Mouse (Mus musculus) stomach, postnatal 0 days (tissue): ENCODE results near the gene Eefsec. TPM values are rescaled to one million over a fixed set of nuclear protein-coding genes. Genes with fewer than 3 reads are reported as not detected.

Experiments
- ATAC-seq: fragments of 200-750 bp; cut with Nextera tagmentation; 2 replicates; pipeline ENCODE4 v1.8.0; 2017; ENCODE audit not compliant: low FRiP score, low TSS enrichment
- DNase-seq: peaks from one replicate; pipeline ENCODE4 v3.0.0-alpha.2; 2016; ENCODE audit warnings: low spot score
- H3K27ac ChIP-seq: fragments of 300-500 bp; sonication (generic); replicated peaks from 2 replicates; pipeline ENCODE4 v1.5.1; 2014; ENCODE audit warnings: mild to moderate bottlenecking, control low read depth
- H3K27me3 ChIP-seq: fragments of 300-500 bp; sonication (generic); 2 replicates; pipeline ENCODE4 v1.6.1; 2014; ENCODE audit warnings: low read length; ENCODE audit not compliant: control insufficient read depth, insufficient read depth
- H3K36me3 ChIP-seq: fragments of 300-500 bp; sonication (generic); 2 replicates; pipeline ENCODE4 v1.6.1; 2014; ENCODE audit warnings: low read length, mixed read lengths; ENCODE audit not compliant: control insufficient read depth, insufficient read depth
- H3K4me1 ChIP-seq: fragments of 300-500 bp; sonication (generic); replicated peaks from 2 replicates; pipeline ENCODE4 v1.6.1; 2014; ENCODE audit warnings: antibody characterized with exemption; ENCODE audit not compliant: control insufficient read depth, insufficient read depth
- H3K4me2 ChIP-seq: fragments of 300-500 bp; sonication (generic); replicated peaks from 2 replicates; pipeline ENCODE4 v1.6.1; 2014; ENCODE audit warnings: low read depth, mild to moderate bottlenecking, control low read depth, moderate library complexity
- H3K4me3 ChIP-seq: fragments of 300-500 bp; sonication (generic); 2 replicates; pipeline ENCODE4 v1.5.1; 2014; ENCODE audit warnings: low read depth, low read length, control low read depth
- H3K9ac ChIP-seq: fragments of 300-500 bp; sonication (generic); 2 replicates; pipeline ENCODE4 v1.6.1; 2014; ENCODE audit warnings: mild to moderate bottlenecking, low read length, control low read depth, mixed read lengths
- H3K9me3 ChIP-seq: fragments of 300-500 bp; sonication (generic); 2 replicates; pipeline ENCODE4 v1.6.1; 2016; ENCODE audit warnings: low read length; ENCODE audit not compliant: control insufficient read depth
- CTCF ChIP-seq: IDR thresholded peaks from 2 replicates; pipeline ENCODE4 v1.5.1; 2016; ENCODE audit warnings: antibody characterized with exemption, low read depth, mild to moderate bottlenecking, moderate library complexity
- EP300 ChIP-seq: optimal IDR thresholded peaks from 2 replicates; pipeline ENCODE3; 2016; ENCODE audit warnings: antibody characterized with exemption
- WGBS: fragments of 180-500 bp; shearing (Covaris S2); extraction: QIAGEN DNeasy Blood & Tissue Kit; methylation state at CpG from one replicate; pipeline ENCODE4 v1.1.7; 2014; 5-methylcytosine and 5-hydroxymethylcytosine counted together
- polyA plus RNA-seq: library from polyadenylated mRNA; unstranded; fragments of >200 nt; fragmentation: Nextera tagmentation; extraction: Ambion mirVana; gene quantifications from 2 replicates; pipeline ENCODE4 v1.2.1, GENCODE M21; 2015

Eefsec gene
- polyA plus RNA-seq, 1 experiment from 2014 or later: 20.6 TPM

- 39% methylated on average over 1 of the region's 1 CpGs for whole genome bisulfite sequencing
- Histone ChIP-seq H3K27me3 (no peaks in the 10 kb centered on the region), H3K4me3 (no peak overlapping the region), H3K9ac (no peak overlapping the region), H3K27ac (no peak overlapping the region), H3K4me2 (no peak overlapping the region), H3K36me3 (no peaks in the 10 kb centered on the region), H3K4me1 (no peaks in the 10 kb centered on the region), H3K9me3 (no peaks in the 10 kb centered on the region)
- ATAC-seq (no peak), DNase-seq (no peak)
- TF ChIP-seq CTCF (no peak), EP300 (no peak)
Observed at GRCm38 (mm10) chr6:88363475-88364012, 82.8 kb downstream of the Eefsec start.

GRCm38 (mm10) chr6:88361096-88361495, 85.2 kb downstream of the Eefsec start:
- TF ChIP-seq CTCF: no peak
- no peak for TF ChIP-seq EP300
- H3K4me2 ChIP-seq: no peak overlapping the region
- WGBS: 50% methylated on average over 1 of the region's 1 CpGs

DNA sequence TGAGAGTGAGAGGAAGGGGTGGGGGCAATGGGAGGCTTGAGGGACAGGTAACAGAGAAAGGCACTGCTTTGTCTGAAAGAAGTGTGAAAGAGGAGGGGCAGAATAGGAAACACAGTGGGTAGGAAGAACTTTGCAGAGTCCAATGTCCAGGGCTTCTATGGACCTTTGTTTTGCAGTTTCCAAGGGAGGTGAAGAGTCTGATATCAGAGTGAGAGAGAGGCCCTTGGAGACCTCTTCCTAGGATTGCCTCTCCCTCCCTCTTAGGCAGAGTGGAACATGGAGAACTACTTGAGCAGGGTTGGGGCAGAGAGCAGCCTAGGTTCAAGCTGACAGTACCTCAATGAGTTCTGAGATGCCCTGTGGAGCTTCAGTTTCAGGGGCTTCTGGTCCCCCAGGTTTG, 88.1 kb downstream of the Eefsec start:
- DNase-seq (no peak), ATAC-seq (no peak)

More at GRCm38 (mm10) chr6:88361096-88361495, 85.2 kb downstream of the Eefsec start:
- DNase-seq: no peak
- no peaks in the 10 kb centered on the region for H3K27me3 ChIP-seq
- no peaks in the 10 kb centered on the region for H3K9me3 ChIP-seq
- H3K9ac ChIP-seq: no peak overlapping the region
- no peak for ATAC-seq
- no peaks in the 10 kb centered on the region for H3K36me3 ChIP-seq
- no peaks in the 10 kb centered on the region for H3K4me1 ChIP-seq
- no peak overlapping the region for H3K27ac ChIP-seq
- H3K4me3 ChIP-seq: no peak overlapping the region

GRCm38 (mm10) chr6:88355866-88356265, 90.5 kb downstream of the Eefsec start:
- Histone ChIP-seq H3K4me1 (no peaks in the 10 kb centered on the region), H3K27ac (no peak overlapping the region), H3K27me3 (no peaks in the 10 kb centered on the region), H3K4me2 (no peak overlapping the region), H3K9ac (no peak overlapping the region), H3K9me3 (no peaks in the 10 kb centered on the region), H3K36me3 (no peaks in the 10 kb centered on the region), H3K4me3 (no peak overlapping the region)
- ATAC-seq (no peak), DNase-seq (no peak)
- TF ChIP-seq CTCF (no peak), EP300 (no peak)
- WGBS: 75% methylated on average over 3 of the region's 3 CpGs

More for the DNA sequence above, 88.1 kb downstream of the Eefsec start:
- TF ChIP-seq CTCF: no peak
- no peak for TF ChIP-seq EP300
- H3K27me3 ChIP-seq: no peaks in the 10 kb centered on the region
- no peak overlapping the region for H3K4me2 ChIP-seq
- H3K4me1 ChIP-seq: no peaks in the 10 kb centered on the region
- H3K27ac ChIP-seq: no peak overlapping the region
- H3K9me3 ChIP-seq: no peaks in the 10 kb centered on the region
- no peaks in the 10 kb centered on the region for H3K36me3 ChIP-seq
- H3K9ac ChIP-seq: no peak overlapping the region
- H3K4me3 ChIP-seq: no peak overlapping the region

DNA sequence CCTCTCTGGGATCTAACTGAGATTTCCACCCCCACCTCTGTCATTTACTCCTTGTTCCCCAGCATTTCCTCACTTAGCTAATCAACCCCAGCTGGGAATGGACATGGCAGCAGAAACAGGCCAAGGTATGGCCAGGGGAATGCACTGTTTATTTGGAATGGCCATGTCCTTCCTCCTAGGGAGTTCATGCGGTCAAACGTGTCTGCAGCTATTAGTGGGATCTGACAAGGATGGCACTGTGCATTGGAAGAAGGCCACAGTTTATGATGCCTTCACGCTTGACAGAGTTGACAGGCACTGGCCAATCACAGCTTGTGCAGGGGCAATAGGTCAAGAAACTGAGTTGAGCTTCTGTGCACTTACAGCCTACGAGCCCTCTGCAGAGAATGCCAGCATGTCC, 93.8 kb downstream of the Eefsec start:
- ATAC-seq: no peak
- H3K4me3 ChIP-seq: no peak overlapping the region
- no peak overlapping the region for H3K9ac ChIP-seq
- no peak for DNase-seq
- no peaks in the 10 kb centered on the region for H3K27me3 ChIP-seq
- no peaks in the 10 kb centered on the region for H3K36me3 ChIP-seq
- H3K27ac ChIP-seq: no peak overlapping the region
- no peaks in the 10 kb centered on the region for H3K9me3 ChIP-seq
- H3K4me2 ChIP-seq: no peak overlapping the region
- 72% methylated on average over 4 of the region's 4 CpGs for WGBS
- no peaks in the 10 kb centered on the region for H3K4me1 ChIP-seq
- TF ChIP-seq EP300 (no peak), CTCF (no peak)

GRCm38 (mm10) chr6:88346776-88347175, 99.6 kb downstream of the Eefsec start:
- Histone ChIP-seq H3K36me3 (no peaks in the 10 kb centered on the region), H3K4me3 (no peak overlapping the region), H3K4me1 (peaks cover 7% of the 10 kb centered on the region; the same call in 1 of the 2 replicates), H3K9me3 (no peaks in the 10 kb centered on the region), H3K27me3 (no peaks in the 10 kb centered on the region), H3K9ac (no peak overlapping the region), H3K4me2 (no peak overlapping the region), H3K27ac (no peak overlapping the region)
- ATAC-seq: no peak
- no peak for TF ChIP-seq CTCF
- no peak for TF ChIP-seq EP300
- DNase-seq: no peak
- WGBS: 89% methylated on average over 1 of the region's 1 CpGs
